Mouse (Mus musculus) heart, embryonic 13.5 days (tissue): ENCODE measurements around the gene Smim5. TPM values are rescaled to one million over a fixed set of nuclear protein-coding genes. Genes with fewer than 3 reads are reported as not detected.

Source experiments
- ATAC-seq: fragments of 200-750 bp; cut with Nextera tagmentation; 2 replicates; pipeline ENCODE4 v1.8.0; 2017; ENCODE audit warnings: moderate TSS enrichment; ENCODE audit not compliant: insufficient number of reproducible peaks, low FRiP score, low TSS enrichment; ENCODE audit errors: extremely low read depth
- H3K27ac ChIP-seq: fragments of 300-500 bp; sonication (generic); replicated peaks from 2 replicates; pipeline ENCODE4 v1.5.1; 2015; ENCODE audit warnings: moderate library complexity, mild to moderate bottlenecking, inconsistent platforms
- H3K27me3 ChIP-seq: fragments of 300-500 bp; sonication (generic); replicated peaks from 2 replicates; pipeline ENCODE4 v1.6.1; 2015; ENCODE audit warnings: mild to moderate bottlenecking, inconsistent platforms
- H3K36me3 ChIP-seq: fragments of 300-500 bp; sonication (generic); 2 replicates; pipeline ENCODE4 v1.6.1; 2015; ENCODE audit warnings: mild to moderate bottlenecking, inconsistent platforms
- H3K4me1 ChIP-seq: fragments of 300-500 bp; sonication (generic); 2 replicates; pipeline ENCODE4 v1.6.1; 2015; ENCODE audit warnings: inconsistent platforms
- H3K4me2 ChIP-seq: fragments of 300-500 bp; sonication (generic); 2 replicates; pipeline ENCODE4 v1.6.1; 2015; ENCODE audit warnings: inconsistent platforms, mild to moderate bottlenecking, moderate library complexity
- H3K4me3 ChIP-seq: fragments of 300-500 bp; sonication (generic); 2 replicates; pipeline ENCODE4 v1.5.1; 2015; ENCODE audit warnings: moderate library complexity, mild to moderate bottlenecking, inconsistent platforms
- H3K9ac ChIP-seq: fragments of 300-500 bp; sonication (generic); 2 replicates; pipeline ENCODE4 v1.6.1; 2015; ENCODE audit warnings: inconsistent platforms, mild to moderate bottlenecking, moderate library complexity
- H3K9me3 ChIP-seq: fragments of 300-500 bp; sonication (generic); 2 replicates; pipeline ENCODE4 v1.6.1; 2016; ENCODE audit warnings: inconsistent platforms
- WGBS: fragments of 180-500 bp; shearing (Covaris S2); methylation state at CpG from one replicate; pipeline ENCODE4 v1.1.7; 2015; ENCODE audit warnings: mixed read lengths; 5-methylcytosine and 5-hydroxymethylcytosine counted together
- polyA plus RNA-seq: library from polyadenylated mRNA; unstranded; fragments of >200 nt; fragmentation: Nextera tagmentation; extraction: Ambion mirVana; gene quantifications from 2 replicates; pipeline ENCODE4 v1.2.1, GENCODE M21; 2015

Smim5 gene
- polyA plus RNA-seq, 1 experiment from 2014 or later = 20.0 TPM

- Histone ChIP-seq H3K27me3 (peaks cover 3% of the 10 kb centered on the region), H3K9ac (no peak overlapping the region), H3K4me3 (no peak overlapping the region), H3K27ac (no peak overlapping the region), H3K36me3 (no peaks in the 10 kb centered on the region), H3K4me1 (peaks cover 11% of the 10 kb centered on the region), H3K9me3 (no peaks in the 10 kb centered on the region), H3K4me2 (no peak overlapping the region)
- no peak for ATAC-seq
- 51% methylated on average over 6 of the region's 6 CpGs for WGBS
Measured at GRCm38 (mm10) chr11:115877174-115877755, 22.5 kb upstream of the Smim5 start.

GRCm38 (mm10) chr11:115878071-115878470, 21.7 kb upstream of the Smim5 start:
- Histone ChIP-seq H3K4me3 (no peak overlapping the region), H3K36me3 (no peaks in the 10 kb centered on the region), H3K9me3 (no peaks in the 10 kb centered on the region), H3K4me1 (peaks cover 5% of the 10 kb centered on the region; the same call in 1 of the 2 replicates), H3K4me2 (no peak overlapping the region), H3K27me3 (peaks cover 11% of the 10 kb centered on the region), H3K27ac (no peak overlapping the region), H3K9ac (no peak overlapping the region)
- ATAC-seq = no peak
- 77% methylated on average over 8 of the region's 8 CpGs for WGBS

- WGBS = 30% methylated on average over 5 of the region's 5 CpGs
Measured at GRCm38 (mm10) chr11:115881002-115881401, 18.8 kb upstream of the Smim5 start.

GRCm38 (mm10) chr11:115883251-115883650, 16.5 kb upstream of the Smim5 start:
- no peak overlapping the region for H3K9ac ChIP-seq
- ATAC-seq = no peak
- H3K4me1 ChIP-seq = peaks cover 6% of the 10 kb centered on the region; the same call in 1 of the 2 replicates
- H3K9me3 ChIP-seq = no peaks in the 10 kb centered on the region
- H3K27ac ChIP-seq = no peak overlapping the region
- H3K27me3 ChIP-seq = peaks cover 26% of the 10 kb centered on the region
- no peak overlapping the region for H3K4me2 ChIP-seq
- 15% methylated on average over 16 of the region's 17 CpGs for WGBS
- H3K4me3 ChIP-seq = no peak overlapping the region
- H3K36me3 ChIP-seq = no peaks in the 10 kb centered on the region

More at GRCm38 (mm10) chr11:115881002-115881401, 18.8 kb upstream of the Smim5 start:
- H3K27ac ChIP-seq = no peak overlapping the region
- H3K4me1 ChIP-seq = peaks cover 5% of the 10 kb centered on the region; the same call in 1 of the 2 replicates
- H3K9me3 ChIP-seq = no peaks in the 10 kb centered on the region
- no peaks in the 10 kb centered on the region for H3K36me3 ChIP-seq
- H3K9ac ChIP-seq = no peak overlapping the region
- H3K4me2 ChIP-seq = no peak overlapping the region
- H3K4me3 ChIP-seq = no peak overlapping the region
- H3K27me3 ChIP-seq = peaks cover 26% of the 10 kb centered on the region
- no peak for ATAC-seq

GRCm38 (mm10) chr11:115884361-115884760, 15.4 kb upstream of the Smim5 start:
- Histone ChIP-seq H3K4me2 (no peak overlapping the region), H3K27me3 (peaks cover 26% of the 10 kb centered on the region), H3K4me3 (no peak overlapping the region), H3K4me1 (peaks cover 6% of the 10 kb centered on the region; the same call in 1 of the 2 replicates), H3K9me3 (no peaks in the 10 kb centered on the region), H3K27ac (no peak overlapping the region), H3K9ac (no peak overlapping the region), H3K36me3 (no peaks in the 10 kb centered on the region)
- 90% methylated on average over 3 of the region's 3 CpGs for WGBS
- ATAC-seq = no peak

- no peaks in the 10 kb centered on the region for H3K9me3 ChIP-seq
- no peaks in the 10 kb centered on the region for H3K36me3 ChIP-seq
- peaks cover 26% of the 10 kb centered on the region for H3K27me3 ChIP-seq
- H3K4me2 ChIP-seq = no peak overlapping the region
- no peak overlapping the region for H3K9ac ChIP-seq
- no peak overlapping the region for H3K27ac ChIP-seq
- WGBS = 65% methylated on average over 11 of the region's 11 CpGs
- no peak for ATAC-seq
- H3K4me1 ChIP-seq = peaks cover 6% of the 10 kb centered on the region; the same call in 1 of the 2 replicates
- H3K4me3 ChIP-seq = no peak overlapping the region
Measured at GRCm38 (mm10) chr11:115885281-115885680, 14.5 kb upstream of the Smim5 start.

GRCm38 (mm10) chr11:115886446-115886845, 13.3 kb upstream of the Smim5 start:
- ATAC-seq = no peak
- H3K36me3 ChIP-seq = no peaks in the 10 kb centered on the region
- H3K4me3 ChIP-seq = no peak overlapping the region
- no peaks in the 10 kb centered on the region for H3K9me3 ChIP-seq
- no peak overlapping the region for H3K9ac ChIP-seq
- H3K4me2 ChIP-seq = no peak overlapping the region
- WGBS = 76% methylated on average over 11 of the region's 11 CpGs
- H3K27me3 ChIP-seq = peaks cover 26% of the 10 kb centered on the region
- H3K4me1 ChIP-seq = peaks cover 6% of the 10 kb centered on the region; the same call in 1 of the 2 replicates
- H3K27ac ChIP-seq = no peak overlapping the region

GRCm38 (mm10) chr11:115888020-115888419, 11.7 kb upstream of the Smim5 start:
- 73% methylated on average over 5 of the region's 5 CpGs for WGBS

GRCm38 (mm10) chr11:115889159-115889558, 10.6 kb upstream of the Smim5 start:
- H3K9ac ChIP-seq = no peak overlapping the region
- no peak for ATAC-seq

More at GRCm38 (mm10) chr11:115888020-115888419, 11.7 kb upstream of the Smim5 start:
- Histone ChIP-seq H3K36me3 (peaks cover 5% of the 10 kb centered on the region; the same call in 1 of the 2 replicates), H3K4me1 (peaks cover 9% of the 10 kb centered on the region; the same call in 1 of the 2 replicates), H3K4me2 (no peak overlapping the region), H3K27ac (no peak overlapping the region), H3K27me3 (peaks cover 16% of the 10 kb centered on the region), H3K9ac (no peak overlapping the region), H3K4me3 (no peak overlapping the region), H3K9me3 (no peaks in the 10 kb centered on the region)
- no peak for ATAC-seq

GRCm38 (mm10) chr11:115892213-115892612, 7.6 kb upstream of the Smim5 start:
- H3K4me1 ChIP-seq = peaks cover 9% of the 10 kb centered on the region; the same call in 1 of the 2 replicates
- H3K4me3 ChIP-seq = no peak overlapping the region
- 43% methylated on average over 6 of the region's 6 CpGs for WGBS
- no peak overlapping the region for H3K9ac ChIP-seq
- H3K27ac ChIP-seq = no peak overlapping the region
- no peak overlapping the region for H3K4me2 ChIP-seq
- ATAC-seq = no peak
- peaks cover 36% of the 10 kb centered on the region for H3K36me3 ChIP-seq
- H3K27me3 ChIP-seq = no peaks in the 10 kb centered on the region
- H3K9me3 ChIP-seq = no peaks in the 10 kb centered on the region

More at GRCm38 (mm10) chr11:115889159-115889558, 10.6 kb upstream of the Smim5 start:
- 74% methylated on average over 6 of the region's 6 CpGs for WGBS
- Histone ChIP-seq H3K4me3 (no peak overlapping the region), H3K27me3 (peaks cover 4% of the 10 kb centered on the region), H3K36me3 (peaks cover 17% of the 10 kb centered on the region), H3K4me1 (peaks cover 9% of the 10 kb centered on the region; the same call in 1 of the 2 replicates), H3K4me2 (no peak overlapping the region), H3K27ac (no peak overlapping the region), H3K9me3 (no peaks in the 10 kb centered on the region)

- Histone ChIP-seq H3K27ac (no peak overlapping the region), H3K4me2 (no peak overlapping the region), H3K27me3 (no peaks in the 10 kb centered on the region), H3K4me1 (0 out of 2 replicates have a peak, but pooled peaks cover 3% of the 10 kb centered on the region), H3K9ac (no peak overlapping the region), H3K4me3 (no peak overlapping the region), H3K36me3 (peaks cover 36% of the 10 kb centered on the region), H3K9me3 (no peaks in the 10 kb centered on the region)
- ATAC-seq = no peak
- 82% methylated on average over 9 of the region's 9 CpGs for WGBS
Measured at GRCm38 (mm10) chr11:115893071-115893470, 6.7 kb upstream of the Smim5 start.
